Mouse (Mus musculus) lung, embryonic 14.5 days (tissue): Measurements from ENCODE around the gene Rab5c. TPM values are rescaled to one million over a fixed set of nuclear protein-coding genes. Genes with fewer than 3 reads are reported as not detected.
A peak's percentile ranks its signal among the peaks of the same experiment; 100 is the strongest.

ENCODE experiments used
- ATAC-seq: fragments of 200-750 bp; cut with Nextera tagmentation; 2 replicates; pipeline ENCODE4 v1.8.0; 2017; ENCODE audit warnings: mild to moderate bottlenecking, moderate TSS enrichment, moderate library complexity; ENCODE audit not compliant: insufficient read depth
- DNase-seq: peaks from one replicate; pipeline ENCODE4 v3.0.0-alpha.2; 2015
- H3K27ac ChIP-seq: fragments of 300-500 bp; sonication (generic); 2 replicates; pipeline ENCODE4 v1.5.1; 2014; ENCODE audit warnings: low read depth, mild to moderate bottlenecking, moderate library complexity
- H3K27me3 ChIP-seq: fragments of 300-500 bp; sonication (generic); 2 replicates; pipeline ENCODE4 v1.6.1; 2014; ENCODE audit warnings: low read length, control low read depth; ENCODE audit not compliant: insufficient read depth
- H3K36me3 ChIP-seq: fragments of 300-500 bp; sonication (generic); 2 replicates; pipeline ENCODE4 v1.6.1; 2014; ENCODE audit warnings: control low read depth; ENCODE audit not compliant: insufficient read depth
- H3K4me1 ChIP-seq: fragments of 300-500 bp; sonication (generic); 2 replicates; pipeline ENCODE4 v1.6.1; 2014; ENCODE audit warnings: antibody characterized with exemption, control low read depth; ENCODE audit not compliant: insufficient read depth
- H3K4me2 ChIP-seq: fragments of 300-500 bp; sonication (generic); 2 replicates; pipeline ENCODE4 v1.6.1; 2014; ENCODE audit warnings: mild to moderate bottlenecking
- H3K4me3 ChIP-seq: fragments of 300-500 bp; sonication (generic); 2 replicates; pipeline ENCODE4 v1.5.1; 2014; ENCODE audit warnings: low read depth, low read length
- H3K9ac ChIP-seq: fragments of 300-500 bp; sonication (generic); 2 replicates; pipeline ENCODE4 v1.6.1; 2014
- H3K9me3 ChIP-seq: fragments of 300-500 bp; sonication (generic); 2 replicates; pipeline ENCODE4 v1.6.1; 2016; ENCODE audit warnings: low read depth, low read length, control low read depth
- CTCF ChIP-seq: IDR thresholded peaks from 2 replicates; pipeline ENCODE4 v1.5.1; 2016; ENCODE audit warnings: antibody characterized with exemption, low read depth
- WGBS: fragments of 180-500 bp; shearing (Covaris S2); extraction: QIAGEN DNeasy Blood & Tissue Kit; methylation state at CpG from one replicate; pipeline ENCODE4 v1.1.7; 2014; 5-methylcytosine and 5-hydroxymethylcytosine counted together
- polyA plus RNA-seq: library from polyadenylated mRNA; unstranded; fragments of >200 nt; fragmentation: Nextera tagmentation; extraction: Ambion mirVana; gene quantifications from 2 replicates; pipeline ENCODE4 v1.2.1, GENCODE M21; 2014

The Rab5c gene
- polyA plus RNA-seq, 1 experiment from 2014 or later = 49.9 TPM

GRCm38 (mm10) chr11:100745085-100745484, 7.1 kb upstream of the Rab5c start:
- TF ChIP-seq CTCF = peak; percentile 71
- ATAC-seq (no peak), DNase-seq (peak; percentile 82)
- Histone ChIP-seq H3K4me3 (no peak overlapping the region), H3K4me2 (no peak overlapping the region), H3K9ac (no peak overlapping the region), H3K36me3 (no peaks in the 10 kb centered on the region), H3K4me1 (no peaks in the 10 kb centered on the region), H3K9me3 (no peaks in the 10 kb centered on the region), H3K27me3 (peaks cover 14% of the 10 kb centered on the region; the same call in 1 of the 2 replicates), H3K27ac (no peak overlapping the region)
- 12% methylated on average over 6 of the region's 6 CpGs for WGBS

GRCm38 (mm10) chr11:100741348-100741747, 3.3 kb upstream of the Rab5c start:
- H3K36me3 ChIP-seq = no peaks in the 10 kb centered on the region
- H3K27ac ChIP-seq = no peak overlapping the region
- WGBS = 64% methylated on average over 6 of the region's 6 CpGs
- DNase-seq (no peak), ATAC-seq (no peak)
- no peaks in the 10 kb centered on the region for H3K9me3 ChIP-seq
- H3K4me3 ChIP-seq = no peak overlapping the region
- H3K4me1 ChIP-seq = peaks cover 6% of the 10 kb centered on the region
- TF ChIP-seq CTCF = no peak
- H3K27me3 ChIP-seq = no peaks in the 10 kb centered on the region
- no peak overlapping the region for H3K9ac ChIP-seq
- no peak overlapping the region for H3K4me2 ChIP-seq

GRCm38 (mm10) chr11:100738749-100739148, 734 bp upstream of the Rab5c start:
- H3K9ac ChIP-seq = peak overlapping the region; percentile 57
- TF ChIP-seq CTCF = no peak
- H3K4me2 ChIP-seq = peak overlapping the region; percentile 84
- ATAC-seq (no peak), DNase-seq (no peak)
- H3K27ac ChIP-seq = no peak overlapping the region; the same call in 1 of the 2 replicates
- H3K4me1 ChIP-seq = peaks cover 6% of the 10 kb centered on the region
- H3K36me3 ChIP-seq = no peaks in the 10 kb centered on the region
- WGBS = 21% methylated on average over 5 of the region's 5 CpGs
- peak overlapping the region; percentile 90 for H3K4me3 ChIP-seq
- no peaks in the 10 kb centered on the region for H3K27me3 ChIP-seq
- no peaks in the 10 kb centered on the region for H3K9me3 ChIP-seq

- peak overlapping the region; percentile 56; the same call in 1 of the 2 replicates for H3K27ac ChIP-seq
- WGBS = 1% methylated on average over 13 of the region's 13 CpGs
- no peaks in the 10 kb centered on the region for H3K9me3 ChIP-seq
- peak overlapping the region; percentile 90 for H3K4me3 ChIP-seq
- DNase-seq = no peak
- no peaks in the 10 kb centered on the region for H3K27me3 ChIP-seq
- peak overlapping the region; percentile 84 for H3K4me2 ChIP-seq
- peak overlapping the region; percentile 90 for H3K9ac ChIP-seq
- no peak for TF ChIP-seq CTCF
- ATAC-seq = no peak
- H3K36me3 ChIP-seq = 0 out of 2 replicates have a peak, but pooled peaks cover 9% of the 10 kb centered on the region
- H3K4me1 ChIP-seq = peaks cover 6% of the 10 kb centered on the region
Observed at GRCm38 (mm10) chr11:100737105-100737733, 796 bp downstream of the Rab5c start.

- ATAC-seq (no peak), DNase-seq (no peak)
- 56% methylated on average over 4 of the region's 4 CpGs for WGBS
- no peaks in the 10 kb centered on the region for H3K27me3 ChIP-seq
- peak overlapping the region; percentile 84 for H3K4me2 ChIP-seq
- no peak overlapping the region for H3K27ac ChIP-seq
- H3K9ac ChIP-seq = peak overlapping the region; percentile 90
- 0 out of 2 replicates have a peak, but pooled peaks cover 11% of the 10 kb centered on the region for H3K36me3 ChIP-seq
- TF ChIP-seq CTCF = no peak
- no peaks in the 10 kb centered on the region for H3K9me3 ChIP-seq
- H3K4me1 ChIP-seq = peaks cover 6% of the 10 kb centered on the region
- H3K4me3 ChIP-seq = peak overlapping the region; percentile 90
Observed at GRCm38 (mm10) chr11:100736746-100737080, 1.3 kb downstream of the Rab5c start.

GRCm38 (mm10) chr11:100735954-100736745, 1.9 kb downstream of the Rab5c start:
- no peaks in the 10 kb centered on the region for H3K27me3 ChIP-seq
- H3K4me3 ChIP-seq = peak overlapping the region; percentile 90
- peak overlapping the region; percentile 84 for H3K4me2 ChIP-seq
- no peak for TF ChIP-seq CTCF
- WGBS = 64% methylated on average over 14 of the region's 14 CpGs
- 0 out of 2 replicates have a peak overlapping the region, but pooled peaks have one; percentile 36 for H3K27ac ChIP-seq
- DNase-seq = no peak
- no peak for ATAC-seq
- no peaks in the 10 kb centered on the region for H3K9me3 ChIP-seq
- H3K36me3 ChIP-seq = 0 out of 2 replicates have a peak, but pooled peaks cover 11% of the 10 kb centered on the region
- H3K9ac ChIP-seq = peak overlapping the region; percentile 90
- peaks cover 6% of the 10 kb centered on the region for H3K4me1 ChIP-seq
